21 mouse cellular contexts compared by ENCODE assay signal in the genomic region with DNA sequence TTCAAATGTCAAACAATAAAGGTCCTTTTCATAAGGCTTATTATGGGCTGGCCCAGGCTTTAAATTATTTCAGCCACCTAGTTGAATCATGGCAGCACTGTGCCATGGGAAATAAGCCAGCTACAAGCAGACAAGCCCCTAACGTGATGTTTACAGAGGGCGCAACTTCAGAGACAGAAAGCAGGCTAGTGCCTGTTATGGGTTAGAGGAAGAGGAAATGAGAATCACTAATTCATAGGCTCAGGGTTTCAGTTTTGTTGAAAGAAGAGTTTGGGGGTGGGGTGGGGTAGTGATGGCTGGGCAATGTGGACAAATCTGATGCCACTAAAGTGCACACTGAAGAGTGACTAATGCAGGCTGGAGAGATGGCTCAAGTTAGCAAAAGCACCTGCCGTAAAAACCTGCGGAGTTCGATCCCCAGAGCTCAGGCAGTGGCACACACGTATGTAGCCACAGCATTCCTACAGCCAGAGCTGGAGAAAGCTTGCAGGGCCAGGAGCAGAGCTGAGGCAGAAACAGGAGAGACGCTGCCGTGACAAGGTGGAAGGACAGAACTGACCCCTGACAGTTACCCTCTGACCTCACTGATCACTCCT. TPM values are rescaled to one million over a fixed set of nuclear protein-coding genes. Genes with fewer than 3 reads are reported as not detected.
DNase-seq lines count a peak whose midpoint lies in the region; ATAC-seq and TF ChIP-seq lines count a peak whose summit lies in the region.
"Had no signal": no experiment of that assay in that cellular context is flagged by ENCODE, and none has a peak within 500 bp of the region (broad histone marks: within the 10 kb centered on the region; RNA-seq: fewer than 3 reads in every experiment).

No protein-coding gene starts in this region.

- no peak for ATAC-seq in intestine, embryonic 15.5 days
- ATAC-seq in intestine, embryonic 16.5 days = no peak
- ATAC-seq in granulocyte monocyte progenitor cell, adult 5-6 weeks (replicated peaks; ENCODE audit: poor library complexity, severe bottlenecking) = peak; percentile 65
- ATAC-seq in stomach, postnatal 0 days (ENCODE audit: low FRiP score, low TSS enrichment) = no peak
- ATAC-seq: forebrain, embryonic 15.5 days had no signal

- no peak for TF ChIP-seq POLR2A in myocyte (IDR thresholded peaks at IDR 0.05; ENCODE audit: insufficient read length, low read depth)

- DNase-seq in A20 (ENCODE audit: low read depth, low spot score) = peak; percentile 86
- DNase-seq in embryo, embryonic 10 days (ENCODE audit: low spot score) = no peak
- no peak for DNase-seq in stomach, postnatal 0 days (ENCODE audit: low spot score)
- no peak for DNase-seq in kidney, postnatal 14 days
- DNase-seq: adrenal gland, adult 2 months; adrenal gland, postnatal 25 days; cerebellum, adult 2 months; embryo, embryonic 11 days; gastrocnemius, postnatal 36 days; heart, adult 18-20 months; heart, postnatal 10 days had no signal

- no peak overlapping the region for H3K4me2 ChIP-seq in intestine, embryonic 15.5 days (replicated peaks)
- H3K4me2 ChIP-seq in intestine, embryonic 16.5 days (ENCODE audit: low read depth, low read length) = no peak overlapping the region
- no peak overlapping the region for H3K4me2 ChIP-seq in myocyte (ENCODE audit: low read depth)
- H3K4me2 ChIP-seq in stomach, postnatal 0 days (replicated peaks; ENCODE audit: low read depth) = no peak overlapping the region
- H3K4me2 ChIP-seq: embryonic facial prominence, embryonic 15.5 days; forebrain, embryonic 15.5 days; hindbrain, embryonic 15.5 days had no signal

- no peak overlapping the region for H3K4me3 ChIP-seq in intestine, embryonic 15.5 days (replicated peaks)
- H3K4me3 ChIP-seq in intestine, embryonic 16.5 days (ENCODE audit: low read length) = no peak overlapping the region
- no peak overlapping the region for H3K4me3 ChIP-seq in myocyte
- no peak overlapping the region for H3K4me3 ChIP-seq in stomach, postnatal 0 days (ENCODE audit: low read depth, low read length)
- H3K4me3 ChIP-seq: embryonic facial prominence, embryonic 15.5 days; erythroblast, embryonic 14.5 days; forebrain, embryonic 10.5 days; forebrain, embryonic 15.5 days; heart, embryonic 10.5 days; hindbrain, embryonic 15.5 days had no signal

- peaks cover 24% of the 10 kb centered on the region for H3K36me3 ChIP-seq in intestine, embryonic 15.5 days
- no peaks in the 10 kb centered on the region for H3K36me3 ChIP-seq in intestine, embryonic 16.5 days (ENCODE audit: control insufficient read depth, insufficient read depth, low read length)
- H3K36me3 ChIP-seq in myocyte (ENCODE audit: control insufficient read depth, insufficient read depth) = peaks cover 40% of the 10 kb centered on the region
- H3K36me3 ChIP-seq in stomach, postnatal 0 days (ENCODE audit: control insufficient read depth, insufficient read depth, low read length) = peaks cover 21% of the 10 kb centered on the region
- H3K36me3 ChIP-seq: forebrain, embryonic 15.5 days; hindbrain, embryonic 15.5 days had no signal

- H3K9ac ChIP-seq in intestine, embryonic 15.5 days = no peak overlapping the region
- no peak overlapping the region for H3K9ac ChIP-seq in intestine, embryonic 16.5 days (ENCODE audit: low read depth, low read length)
- H3K9ac ChIP-seq in stomach, postnatal 0 days (ENCODE audit: low read length) = no peak overlapping the region
- H3K9ac ChIP-seq: embryonic facial prominence, embryonic 15.5 days; forebrain, embryonic 15.5 days; hindbrain, embryonic 15.5 days had no signal

- no peak for TF ChIP-seq CTCF in stomach, postnatal 0 days (IDR thresholded peaks at IDR 0.05; ENCODE audit: low read depth)

- 69% methylated on average over 8 of the region's 8 CpGs for WGBS in intestine, embryonic 15.5 days
- WGBS in intestine, embryonic 16.5 days = 64% methylated on average over 8 of the region's 8 CpGs
- 63% methylated on average over 8 of the region's 8 CpGs for WGBS in stomach, postnatal 0 days

- H3K79me2 ChIP-seq in myocyte (ENCODE audit: control insufficient read depth, insufficient read depth) = no peaks in the 10 kb centered on the region

- H3K27ac ChIP-seq in intestine, embryonic 15.5 days = 0 out of 2 replicates have a peak overlapping the region, but pooled peaks have one; percentile 17
- no peak overlapping the region for H3K27ac ChIP-seq in intestine, embryonic 16.5 days (ENCODE audit: low read length)
- H3K27ac ChIP-seq in stomach, postnatal 0 days (replicated peaks) = no peak overlapping the region; the same call in 1 of the 2 replicates
- H3K27ac ChIP-seq: embryonic facial prominence, embryonic 15.5 days; forebrain, embryonic 10.5 days; forebrain, embryonic 15.5 days; heart, embryonic 10.5 days; hindbrain, embryonic 15.5 days had no signal

- H3K27me3 ChIP-seq in intestine, embryonic 15.5 days (replicated peaks) = no peaks in the 10 kb centered on the region
- no peaks in the 10 kb centered on the region for H3K27me3 ChIP-seq in intestine, embryonic 16.5 days (replicated peaks; ENCODE audit: control insufficient read depth, insufficient read depth, low read length)
- H3K27me3 ChIP-seq in myocyte (ENCODE audit: control insufficient read depth, insufficient read depth, insufficient read length) = no peaks in the 10 kb centered on the region
- H3K27me3 ChIP-seq in stomach, postnatal 0 days (ENCODE audit: control insufficient read depth, insufficient read depth, low read length) = no peaks in the 10 kb centered on the region
- H3K27me3 ChIP-seq: embryonic facial prominence, embryonic 15.5 days; forebrain, embryonic 15.5 days; hindbrain, embryonic 15.5 days had no signal

- TF ChIP-seq EP300 in stomach, postnatal 0 days (optimal IDR thresholded peaks at IDR 0.05) = no peak

- no peak overlapping the region for H3ac ChIP-seq in myocyte (ENCODE audit: control insufficient read depth, insufficient read length)

- H3K9me3 ChIP-seq in intestine, embryonic 15.5 days = no peaks in the 10 kb centered on the region
- no peaks in the 10 kb centered on the region for H3K9me3 ChIP-seq in intestine, embryonic 16.5 days (ENCODE audit: control insufficient read depth, low read length)
- no peaks in the 10 kb centered on the region for H3K9me3 ChIP-seq in stomach, postnatal 0 days (ENCODE audit: control insufficient read depth, low read length)
- H3K9me3 ChIP-seq: embryonic facial prominence, embryonic 15.5 days; forebrain, embryonic 15.5 days; heart, embryonic 10.5 days; hindbrain, embryonic 15.5 days had no signal

- no peaks in the 10 kb centered on the region for H3K4me1 ChIP-seq in intestine, embryonic 15.5 days (replicated peaks)
- H3K4me1 ChIP-seq in intestine, embryonic 16.5 days (ENCODE audit: control insufficient read depth, insufficient read depth, low read length) = no peaks in the 10 kb centered on the region
- H3K4me1 ChIP-seq in stomach, postnatal 0 days (replicated peaks; ENCODE audit: control insufficient read depth, insufficient read depth) = no peaks in the 10 kb centered on the region
- H3K4me1 ChIP-seq: embryonic facial prominence, embryonic 15.5 days; forebrain, embryonic 10.5 days; forebrain, embryonic 15.5 days; hindbrain, embryonic 15.5 days had no signal

TF ChIP-seq in myocyte, 11 proteins besides CTCF, POLR2A, EP300 and RAD21:
- TF ChIP-seq MYOD1 (IDR thresholded peaks at IDR 0.05; ENCODE audit: control insufficient read depth in 1 of 3, insufficient read length in 2 of 3, low read depth in 2 of 3) (no peak), POLR2AphosphoS2 (IDR thresholded peaks at IDR 0.05; ENCODE audit: insufficient read length, low read depth) (peak; percentile 55)

RNA-seq across cellular contexts. Expression of gene Tnip1, which starts 26.1 kb away (rescaled TPM):
- 22.7 and 24.5 TPM in 2 replicates for polyA plus RNA-seq in intestine, embryonic 15.5 days (2015; fragmentation: Nextera tagmentation; extraction: Ambion mirVana)
- 27.2 and 28.1 TPM in 2 replicates for polyA plus RNA-seq in intestine, embryonic 16.5 days (2015; fragmentation: Nextera tagmentation; extraction: Ambion mirVana)
- 27.7 and 48.9 TPM in 2 replicates for total RNA-seq in granulocyte monocyte progenitor cell, adult 5-6 weeks (2014; fragmentation: Nextera tagmentation)
- total RNA-seq in granulocyte monocyte progenitor cell, adult 5-6 weeks (2017) = 25.3 and 28.0 TPM in 2 replicates
- 34.5 TPM for polyA plus RNA-seq in myocyte (2012; fragmentation: generic; extraction: Trizol)
- polyA plus RNA-seq in stomach, postnatal 0 days (2015; fragmentation: Nextera tagmentation; extraction: Ambion mirVana) = 14.7 and 15.5 TPM in 2 replicates

RNA-seq across cellular contexts. Expression of gene Anxa6, which starts 44.4 kb away (rescaled TPM):
- polyA plus RNA-seq in intestine, embryonic 15.5 days (2015; fragmentation: Nextera tagmentation; extraction: Ambion mirVana) = 261 and 262 TPM in 2 replicates
- polyA plus RNA-seq in intestine, embryonic 16.5 days (2015; fragmentation: Nextera tagmentation; extraction: Ambion mirVana) = 235 and 247 TPM in 2 replicates
- total RNA-seq in granulocyte monocyte progenitor cell, adult 5-6 weeks (2014; fragmentation: Nextera tagmentation) = 61.0 and 65.6 TPM in 2 replicates
- total RNA-seq in granulocyte monocyte progenitor cell, adult 5-6 weeks (2017) = 70.8 and 77.7 TPM in 2 replicates
- polyA plus RNA-seq in myocyte (2012; fragmentation: generic; extraction: Trizol) = 722 TPM
- polyA plus RNA-seq in stomach, postnatal 0 days (2015; fragmentation: Nextera tagmentation; extraction: Ambion mirVana) = 140 and 141 TPM in 2 replicates
